Mouse (Mus musculus) cortical plate, adult 2 months (tissue): Measurements from ENCODE around the gene Cpsf6.

Experiments
- CTCF ChIP-seq: fragments of 200-500 bp; IDR thresholded peaks from 2 replicates; pipeline ENCODE4 v1.5.1; 2011; ENCODE audit warnings: mild to moderate bottlenecking, control low read depth, low read length; ENCODE audit not compliant: insufficient read depth; ENCODE audit errors: extremely low read depth
- POLR2A ChIP-seq: fragments of 200-500 bp; IDR thresholded peaks from 2 replicates; pipeline ENCODE4 v1.6.1; 2011; ENCODE audit warnings: mild to moderate bottlenecking, low read length, control low read depth; ENCODE audit not compliant: insufficient read depth; ENCODE audit errors: extremely low read depth

DNA sequence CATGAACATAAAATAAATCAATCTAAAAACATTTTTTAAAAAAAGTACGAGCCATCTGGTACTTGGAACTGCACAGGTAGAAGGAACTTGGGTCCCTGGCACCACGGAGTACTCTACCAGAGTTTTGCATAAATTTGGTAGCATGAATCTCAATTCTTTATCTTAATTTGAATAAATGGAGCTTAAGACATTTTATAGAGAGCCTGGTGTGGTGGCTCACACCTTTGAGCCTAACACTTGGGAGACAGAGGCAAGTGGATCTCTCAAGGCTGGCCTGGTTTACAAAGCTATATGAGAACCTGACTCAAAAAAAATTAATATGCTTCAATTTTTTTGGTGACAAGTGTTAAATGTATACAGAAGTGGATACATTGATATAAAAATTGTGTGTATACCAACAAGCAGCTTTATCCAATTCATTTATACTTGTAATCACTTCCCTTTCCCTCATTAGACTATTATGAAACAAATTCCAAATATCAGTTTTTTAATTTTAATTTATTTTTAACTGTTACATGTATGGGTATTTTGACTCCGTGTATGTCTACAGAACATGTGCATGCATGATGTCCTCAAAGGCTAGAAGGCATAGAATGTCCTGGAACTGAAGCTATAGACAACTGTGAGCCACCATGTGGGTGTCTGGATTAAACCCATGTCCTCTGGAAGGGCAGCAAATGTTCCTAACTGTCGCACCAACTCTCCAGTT is 20.6 kb upstream of the Cpsf6 start:
- TF ChIP-seq CTCF = no peak
- TF ChIP-seq POLR2A = no peak
